Mouse (Mus musculus): Measurements from ENCODE around the gene AW011738. TPM values are rescaled to one million over a fixed set of nuclear protein-coding genes. Genes with fewer than 3 reads are reported as not detected.

AW011738 gene
- polyA plus RNA-seq, 1 experiment, result 1.8 TPM

GRCm38 (mm10) chr4:156197829-156198205, 5.3 kb upstream of the AW011738 start:
- TF ChIP-seq POLR2A (IDR thresholded peaks at IDR 0.05; ENCODE audit: low read depth, low read length) (0 out of 2 replicates have a peak, but pooled peaks have one; percentile 33), CTCF (IDR thresholded peaks at IDR 0.05; ENCODE audit: extremely low read depth, insufficient read length, insufficient replicate concordance, low read depth, low read length) (peak; percentile 20; the same call in 1 of the 2 replicates)
- peaks cover 30% of the 10 kb centered on the region; the same call in 1 of the 2 replicates for H3K4me1 ChIP-seq (ENCODE audit: control insufficient read depth, insufficient read depth, insufficient read length, low read length)
- under 1% methylated on average over 26 of the region's 26 CpGs for WGBS
- peak overlapping the region; percentile 82 for H3K4me3 ChIP-seq (ENCODE audit: low read depth, low read length)
- H3K27me3 ChIP-seq (ENCODE audit: control insufficient read depth, insufficient read depth, low read length), result no peaks in the 10 kb centered on the region
- H3K36me3 ChIP-seq (ENCODE audit: control insufficient read depth, insufficient read depth, low read length), result 0 out of 2 replicates have a peak, but pooled peaks cover 3% of the 10 kb centered on the region
- peak overlapping the region; percentile 90 for H3K27ac ChIP-seq (ENCODE audit: insufficient read depth, low read depth, low read length)

GRCm38 (mm10) chr4:156200623-156201475, 2.3 kb upstream of the AW011738 start, which contains the start of gene Isg15:
Gene Isg15 (minus strand): TSS chr4:156200818.
- 30% methylated on average over 10 of the region's 10 CpGs for WGBS
- Histone ChIP-seq H3K27me3 (ENCODE audit: control insufficient read depth, insufficient read depth, low read length) (no peaks in the 10 kb centered on the region; the same call in 1 of the 2 replicates), H3K27ac (ENCODE audit: insufficient read depth, low read depth, low read length) (peak within 1 kb of the TSS; percentile 90), H3K4me1 (ENCODE audit: control insufficient read depth, insufficient read depth, insufficient read length, low read length) (peaks cover 12% of the 10 kb centered on the region; the same call in 1 of the 2 replicates), H3K4me3 (ENCODE audit: low read depth, low read length) (peak within 1 kb of the TSS; percentile 49), H3K36me3 (ENCODE audit: control insufficient read depth, insufficient read depth, low read length) (0 out of 2 replicates have a peak, but pooled peaks cover 2% of the 10 kb centered on the region)
- TF ChIP-seq POLR2A (IDR thresholded peaks at IDR 0.05; ENCODE audit: low read depth, low read length) (peak; percentile 82; the same call in 1 of the 2 replicates), CTCF (IDR thresholded peaks at IDR 0.05; ENCODE audit: extremely low read depth, insufficient read length, insufficient replicate concordance, low read depth, low read length) (no peak)

- 40% methylated on average over 12 of the region's 12 CpGs for WGBS
- TF ChIP-seq POLR2A (IDR thresholded peaks at IDR 0.05; ENCODE audit: low read depth, low read length) (no peak), CTCF (IDR thresholded peaks at IDR 0.05; ENCODE audit: extremely low read depth, insufficient read length, insufficient replicate concordance, low read depth, low read length) (no peak)
- Histone ChIP-seq H3K27me3 (ENCODE audit: control insufficient read depth, insufficient read depth, low read length) (no peaks in the 10 kb centered on the region; the same call in 1 of the 2 replicates), H3K27ac (ENCODE audit: insufficient read depth, low read depth, low read length) (peak overlapping the region; percentile 75), H3K36me3 (ENCODE audit: control insufficient read depth, insufficient read depth, low read length) (0 out of 2 replicates have a peak, but pooled peaks cover 2% of the 10 kb centered on the region), H3K4me3 (ENCODE audit: low read depth, low read length) (peak overlapping the region; percentile 83), H3K4me1 (ENCODE audit: control insufficient read depth, insufficient read depth, insufficient read length, low read length) (peaks cover 7% of the 10 kb centered on the region; the same call in 1 of the 2 replicates)
Measured at GRCm38 (mm10) chr4:156202462-156202893, 626 bp upstream of the AW011738 start.

- Histone ChIP-seq H3K4me1 (ENCODE audit: control insufficient read depth, insufficient read depth, insufficient read length, low read length) (peaks cover 7% of the 10 kb centered on the region; the same call in 1 of the 2 replicates), H3K4me3 (ENCODE audit: low read depth, low read length) (peak overlapping the region; percentile 83), H3K27me3 (ENCODE audit: control insufficient read depth, insufficient read depth, low read length) (no peaks in the 10 kb centered on the region; the same call in 1 of the 2 replicates), H3K27ac (ENCODE audit: insufficient read depth, low read depth, low read length) (peak overlapping the region; percentile 75), H3K36me3 (ENCODE audit: control insufficient read depth, insufficient read depth, low read length) (0 out of 2 replicates have a peak, but pooled peaks cover 2% of the 10 kb centered on the region)
- under 1% methylated on average over 49 of the region's 49 CpGs for WGBS
- TF ChIP-seq POLR2A (IDR thresholded peaks at IDR 0.05; ENCODE audit: low read depth, low read length), result no peak
- no peak for TF ChIP-seq CTCF (IDR thresholded peaks at IDR 0.05; ENCODE audit: extremely low read depth, insufficient read length, insufficient replicate concordance, low read depth, low read length)
Measured at GRCm38 (mm10) chr4:156203413-156204131, 468 bp downstream of the AW011738 start.

- 84% methylated on average over 4 of the region's 4 CpGs for WGBS
- Histone ChIP-seq H3K27me3 (ENCODE audit: control insufficient read depth, insufficient read depth, low read length) (no peaks in the 10 kb centered on the region; the same call in 1 of the 2 replicates), H3K4me3 (ENCODE audit: low read depth, low read length) (no peak overlapping the region), H3K27ac (ENCODE audit: insufficient read depth, low read depth, low read length) (no peak overlapping the region), H3K4me1 (ENCODE audit: control insufficient read depth, insufficient read depth, insufficient read length, low read length) (no peaks in the 10 kb centered on the region), H3K36me3 (ENCODE audit: control insufficient read depth, insufficient read depth, low read length) (no peaks in the 10 kb centered on the region)
- no peak for TF ChIP-seq POLR2A (IDR thresholded peaks at IDR 0.05; ENCODE audit: low read depth, low read length)
- TF ChIP-seq CTCF (IDR thresholded peaks at IDR 0.05; ENCODE audit: extremely low read depth, insufficient read length, insufficient replicate concordance, low read depth, low read length), result no peak
Measured at GRCm38 (mm10) chr4:156208872-156209271, 5.8 kb downstream of the AW011738 start.

- Histone ChIP-seq H3K4me1 (ENCODE audit: control insufficient read depth, insufficient read depth, insufficient read length, low read length) (no peaks in the 10 kb centered on the region), H3K27ac (ENCODE audit: insufficient read depth, low read depth, low read length) (no peak overlapping the region), H3K36me3 (ENCODE audit: control insufficient read depth, insufficient read depth, low read length) (no peaks in the 10 kb centered on the region), H3K27me3 (ENCODE audit: control insufficient read depth, insufficient read depth, low read length) (no peaks in the 10 kb centered on the region), H3K4me3 (ENCODE audit: low read depth, low read length) (no peak overlapping the region)
- 76% methylated on average over 13 of the region's 13 CpGs for WGBS
- TF ChIP-seq POLR2A (IDR thresholded peaks at IDR 0.05; ENCODE audit: low read depth, low read length) (no peak), CTCF (IDR thresholded peaks at IDR 0.05; ENCODE audit: extremely low read depth, insufficient read length, insufficient replicate concordance, low read depth, low read length) (no peak)
Measured at GRCm38 (mm10) chr4:156209963-156210635, 7.0 kb downstream of the AW011738 start.

Measured in small intestine, adult 2 months (tissue).